Mouse (Mus musculus) small intestine, adult 2 months (tissue): Measurements from ENCODE around the gene Meis2. TPM values are rescaled to one million over a fixed set of nuclear protein-coding genes. Genes with fewer than 3 reads are reported as not detected.

ENCODE experiments used
- H3K27ac ChIP-seq: fragments of 200-500 bp; 2 replicates; pipeline ENCODE4 v1.5.1; 2012; ENCODE audit warnings: low read depth, low read length, control low read depth, inconsistent platforms; ENCODE audit not compliant: insufficient read depth
- H3K27me3 ChIP-seq: fragments of 200-500 bp; 2 replicates; pipeline ENCODE4 v1.6.1; 2012; ENCODE audit warnings: mild to moderate bottlenecking, moderate library complexity, low read length, inconsistent platforms; ENCODE audit not compliant: control insufficient read depth, insufficient read depth
- H3K36me3 ChIP-seq: fragments of 200-500 bp; 2 replicates; pipeline ENCODE4 v1.6.1; 2012; ENCODE audit warnings: mild to moderate bottlenecking, low read length, control low read depth, inconsistent platforms; ENCODE audit not compliant: control insufficient read depth, insufficient read depth
- H3K4me1 ChIP-seq: fragments of 200-500 bp; 2 replicates; pipeline ENCODE4 v1.6.1; 2012; ENCODE audit warnings: low read length, inconsistent platforms, mixed read lengths; ENCODE audit not compliant: control insufficient read depth, insufficient read depth, insufficient read length
- H3K4me3 ChIP-seq: fragments of 200-500 bp; 2 replicates; pipeline ENCODE4 v1.5.1; 2012; ENCODE audit warnings: low read depth, mild to moderate bottlenecking, control low read depth, inconsistent platforms, low read length, moderate library complexity
- CTCF ChIP-seq: fragments of 200-500 bp; IDR thresholded peaks from 2 replicates; pipeline ENCODE4 v1.5.1; 2012; ENCODE audit warnings: low read depth, mild to moderate bottlenecking, control low read depth, inconsistent platforms, low read length, moderate library complexity, mixed read lengths; ENCODE audit not compliant: insufficient replicate concordance, insufficient read length; ENCODE audit errors: extremely low read depth
- POLR2A ChIP-seq: fragments of 200-500 bp; IDR thresholded peaks from 2 replicates; pipeline ENCODE4 v1.6.1; 2012; ENCODE audit warnings: low read depth, mild to moderate bottlenecking, control low read depth, inconsistent platforms, low read length, moderate library complexity
- WGBS: fragments of 180-500 bp; shearing (Covaris S2); methylation state at CpG from one replicate; pipeline ENCODE4 v1.1.7; 2018; 5-methylcytosine and 5-hydroxymethylcytosine counted together
- polyA plus RNA-seq: library from polyadenylated mRNA; depleted of rRNA; stranded (reverse); fragments of >200 nt; gene quantifications from 2 replicates; pipeline ENCODE4 v1.2.3, GENCODE M21; 2012

Gene Meis2
- polyA plus RNA-seq, 1 experiment, result 3.9 TPM

- no peak overlapping the region for H3K4me3 ChIP-seq
- WGBS, result 20% methylated on average over 14 of the region's 14 CpGs
- no peaks in the 10 kb centered on the region for H3K36me3 ChIP-seq
- H3K4me1 ChIP-seq, result peaks cover 3% of the 10 kb centered on the region; the same call in 1 of the 2 replicates
- TF ChIP-seq CTCF, result no peak
- TF ChIP-seq POLR2A, result no peak
- no peak overlapping the region for H3K27ac ChIP-seq
- H3K27me3 ChIP-seq, result peaks cover 51% of the 10 kb centered on the region
Observed at GRCm38 (mm10) chr2:115854007-115854827, 211.4 kb downstream of the Meis2 start.

- TF ChIP-seq CTCF (no peak), POLR2A (no peak)
- no peaks in the 10 kb centered on the region for H3K36me3 ChIP-seq
- peaks cover 3% of the 10 kb centered on the region; the same call in 1 of the 2 replicates for H3K4me1 ChIP-seq
- peaks cover 44% of the 10 kb centered on the region for H3K27me3 ChIP-seq
- H3K27ac ChIP-seq, result no peak overlapping the region
- no peak overlapping the region for H3K4me3 ChIP-seq
- 47% methylated on average over 4 of the region's 4 CpGs for WGBS
Observed at GRCm38 (mm10) chr2:115853221-115853620, 212.4 kb downstream of the Meis2 start.

- no peak overlapping the region for H3K27ac ChIP-seq
- no peak overlapping the region for H3K4me3 ChIP-seq
- TF ChIP-seq CTCF (no peak), POLR2A (no peak)
- peaks cover 39% of the 10 kb centered on the region for H3K27me3 ChIP-seq
- peaks cover 3% of the 10 kb centered on the region; the same call in 1 of the 2 replicates for H3K4me1 ChIP-seq
- H3K36me3 ChIP-seq, result no peaks in the 10 kb centered on the region
- WGBS, result 3% methylated on average over 22 of the region's 22 CpGs
Observed at GRCm38 (mm10) chr2:115852615-115853014, 213.0 kb downstream of the Meis2 start.

- Histone ChIP-seq H3K27ac (no peak overlapping the region), H3K4me3 (no peak overlapping the region), H3K4me1 (peaks cover 3% of the 10 kb centered on the region; the same call in 1 of the 2 replicates), H3K36me3 (no peaks in the 10 kb centered on the region), H3K27me3 (peaks cover 34% of the 10 kb centered on the region)
- WGBS, result 40% methylated on average over 11 of the region's 11 CpGs
- TF ChIP-seq CTCF (no peak), POLR2A (no peak)
Observed at GRCm38 (mm10) chr2:115852109-115852508, 213.5 kb downstream of the Meis2 start.

GRCm38 (mm10) chr2:115850961-115851360 lies 214.7 kb downstream of the Meis2 start:
- no peak for TF ChIP-seq POLR2A
- peaks cover 3% of the 10 kb centered on the region; the same call in 1 of the 2 replicates for H3K4me1 ChIP-seq
- peaks cover 27% of the 10 kb centered on the region for H3K27me3 ChIP-seq
- H3K36me3 ChIP-seq, result no peaks in the 10 kb centered on the region
- 66% methylated on average over 4 of the region's 4 CpGs for WGBS
- no peak overlapping the region for H3K27ac ChIP-seq
- no peak overlapping the region for H3K4me3 ChIP-seq

- TF ChIP-seq POLR2A, result no peak
- no peak for TF ChIP-seq CTCF
- no peak overlapping the region for H3K4me3 ChIP-seq
- H3K4me1 ChIP-seq, result no peaks in the 10 kb centered on the region
Observed at GRCm38 (mm10) chr2:115842821-115843220, 222.8 kb downstream of the Meis2 start.

GRCm38 (mm10) chr2:115836034-115836433 lies 229.6 kb downstream of the Meis2 start:
- TF ChIP-seq POLR2A (no peak), CTCF (no peak)
- Histone ChIP-seq H3K36me3 (no peaks in the 10 kb centered on the region), H3K27me3 (no peaks in the 10 kb centered on the region), H3K4me3 (no peak overlapping the region), H3K27ac (no peak overlapping the region), H3K4me1 (no peaks in the 10 kb centered on the region)
- WGBS, result 49% methylated on average over 2 of the region's 2 CpGs

More at GRCm38 (mm10) chr2:115842821-115843220, 222.8 kb downstream of the Meis2 start:
- Histone ChIP-seq H3K27me3 (no peaks in the 10 kb centered on the region), H3K36me3 (no peaks in the 10 kb centered on the region), H3K27ac (no peak overlapping the region)

- Histone ChIP-seq H3K27me3 (no peaks in the 10 kb centered on the region), H3K27ac (no peak overlapping the region), H3K36me3 (no peaks in the 10 kb centered on the region), H3K4me1 (no peaks in the 10 kb centered on the region), H3K4me3 (no peak overlapping the region)
- no peak for TF ChIP-seq POLR2A
- TF ChIP-seq CTCF, result no peak
- WGBS, result 93% methylated on average over 5 of the region's 5 CpGs
Observed at GRCm38 (mm10) chr2:115822361-115822760, 243.3 kb downstream of the Meis2 start.
